30 mouse cellular contexts compared by ENCODE assay signal in the genomic region with DNA sequence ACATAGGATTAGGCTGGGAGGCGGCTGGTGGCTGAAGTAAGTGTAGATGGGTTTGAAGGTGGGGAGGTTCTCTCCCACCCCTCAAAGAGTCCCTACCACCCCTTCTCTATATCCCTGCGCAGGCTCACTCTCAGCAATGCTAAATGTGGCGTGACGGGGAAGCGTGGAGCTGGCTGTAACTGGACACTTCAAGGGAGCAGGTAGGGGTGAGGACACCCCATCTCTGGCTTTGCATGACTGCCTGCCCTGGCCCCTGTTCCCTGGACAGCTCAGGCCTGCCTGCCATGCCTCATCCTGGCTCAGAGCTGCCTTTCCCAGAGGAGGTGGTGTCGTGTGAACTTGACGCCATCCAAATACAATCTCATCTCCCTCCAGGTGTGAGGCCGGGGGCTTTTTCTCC. TPM values are rescaled to one million over a fixed set of nuclear protein-coding genes. Genes with fewer than 3 reads are reported as not detected.
DNase-seq lines count a peak whose midpoint lies in the region; TF ChIP-seq lines count a peak whose summit lies in the region.
"Had no signal": no experiment of that assay in that cellular context is flagged by ENCODE, and none has a peak within 500 bp of the region (broad histone marks: within the 10 kb centered on the region; RNA-seq: fewer than 3 reads in every experiment).

No protein-coding gene starts in this region.

- WGBS in kidney, adult 2 months = 73% methylated on average over 8 of the region's 8 CpGs

- no peak overlapping the region for H3K27ac ChIP-seq in kidney, adult 2 months (ENCODE audit: insufficient read depth, low read depth, low read length)
- H3K27ac ChIP-seq: embryonic facial prominence, embryonic 15.5 days; forebrain, embryonic 12.5 days; heart, adult 2 months; hindbrain, embryonic 14.5 days; layer of hippocampus, adult 2 months; left cerebral cortex, adult 2 months; limb, embryonic 15.5 days; liver, embryonic 13.5 days; macrophage; stomach, embryonic 15.5 days had no signal

- H3K36me3 ChIP-seq in kidney, adult 2 months (ENCODE audit: control insufficient read depth, insufficient read depth, low read length) = no peaks in the 10 kb centered on the region
- H3K36me3 ChIP-seq: embryonic facial prominence, embryonic 15.5 days; forebrain, embryonic 12.5 days; heart, embryonic 12.5 days; limb, embryonic 15.5 days; liver, embryonic 13.5 days; stomach, embryonic 15.5 days had no signal

- DNase-seq in kidney, adult 9 months = peak; percentile 13
- no peak for DNase-seq in kidney, postnatal 14 days
- DNase-seq in kidney, postnatal 10 days = peak; percentile 55
- DNase-seq in kidney, adult 2 months = no peak
- peak; percentile 44 to 69 for DNase-seq in kidney, postnatal 4 days
- DNase-seq in cerebellum, adult 11 months = no peak
- DNase-seq: adrenal gland, postnatal 25 days; B cell, adult 2 months; cerebellum, adult 18-20 months; cerebellum, postnatal 10 days; forebrain, postnatal 0 days; gastrocnemius, postnatal 36 days; heart, adult 2 months; heart, postnatal 4 days; liver, embryonic 13.5 days; lung, adult 18-20 months; lung, postnatal 10 days; midbrain, embryonic 14.5 days; right cerebral cortex, postnatal 25 days had no signal

- no peak for TF ChIP-seq CTCF in kidney, adult 2 months (conservative IDR thresholded peaks at IDR 0.05; ENCODE audit: insufficient read depth, insufficient read length, low read depth, low read length)

- H3K27me3 ChIP-seq in kidney, adult 2 months (replicated peaks; ENCODE audit: control insufficient read depth, insufficient read depth, low read length) = no peaks in the 10 kb centered on the region
- H3K27me3 ChIP-seq: embryonic facial prominence, embryonic 15.5 days; forebrain, embryonic 12.5 days; limb, embryonic 15.5 days; stomach, embryonic 15.5 days had no signal

- H3K4me3 ChIP-seq in kidney, adult 2 months (ENCODE audit: insufficient read depth, low read depth, low read length) = no peak overlapping the region
- H3K4me3 ChIP-seq: embryonic facial prominence, embryonic 15.5 days; forebrain, embryonic 12.5 days; heart, adult 2 months; heart, embryonic 12.5 days; layer of hippocampus, adult 2 months; left cerebral cortex, adult 2 months; limb, embryonic 15.5 days; liver, embryonic 13.5 days; stomach, embryonic 15.5 days had no signal

- H3K4me1 ChIP-seq in kidney, adult 2 months (ENCODE audit: control insufficient read depth, insufficient read depth, low read length) = no peaks in the 10 kb centered on the region
- H3K4me1 ChIP-seq: heart, embryonic 12.5 days had no signal

- TF ChIP-seq POLR2A in kidney, adult 2 months (IDR thresholded peaks at IDR 0.05; ENCODE audit: low read depth, low read length) = no peak

RNA-seq across cellular contexts. Expression of a gene that starts 12.2 kb away (rescaled TPM):
- polyA plus RNA-seq in kidney, adult 2 months (2012; rRNA removed) = 0.03 and 0.05 TPM in 2 replicates
- polyA plus RNA-seq: forebrain, embryonic 12.5 days; forebrain, postnatal 0 days; heart, adult 2 months; heart, embryonic 12.5 days; heart, postnatal 0 days; hindbrain, embryonic 14.5 days; intestine, postnatal 0 days; liver, embryonic 13.5 days; macrophage; midbrain, embryonic 14.5 days had no signal

RNA-seq across cellular contexts. Expression of a gene that starts 30.9 kb away (rescaled TPM):
- 20.3 and 20.8 TPM in 2 replicates for polyA plus RNA-seq in kidney, adult 2 months (2012; rRNA removed)

RNA-seq across cellular contexts. Expression of a gene that starts 45.9 kb away (rescaled TPM):
- polyA plus RNA-seq in kidney, adult 2 months (2012; rRNA removed) = 69.1 and 79.1 TPM in 2 replicates

RNA-seq across cellular contexts. Expression of a gene that starts 47.9 kb away (rescaled TPM):
- 91.0 and 105 TPM in 2 replicates for polyA plus RNA-seq in kidney, adult 2 months (2012; rRNA removed)
- polyA plus RNA-seq: forebrain, embryonic 12.5 days; forebrain, postnatal 0 days; heart, embryonic 12.5 days; heart, postnatal 0 days; hindbrain, embryonic 14.5 days; liver, embryonic 13.5 days; midbrain, embryonic 14.5 days had no signal

RNA-seq across cellular contexts. Expression of a gene that starts 51.4 kb away (rescaled TPM):
- polyA plus RNA-seq in kidney, adult 2 months (2012; rRNA removed) = 36.2 and 43.5 TPM in 2 replicates

Comparison
In these comparisons a context has a peak if more than half of its experiments do, and no peak if none do; other contexts are left out.
1. DNase-seq: peak in kidney, adult 9 months (single experiment), kidney, postnatal 10 days (single experiment) and kidney, postnatal 4 days (2 of 2); none in kidney, postnatal 14 days (single experiment), kidney, adult 2 months (single experiment) and cerebellum, adult 11 months (single experiment).